Mouse (Mus musculus) cerebellum, adult 2 months (tissue): ENCODE measurements around the gene Cant1.

Experiments
- CTCF ChIP-seq: fragments of 200-500 bp; IDR thresholded peaks from 2 replicates; pipeline ENCODE4 v1.5.1; 2011; ENCODE audit warnings: low read depth, mild to moderate bottlenecking, control low read depth, low read length, moderate library complexity, borderline replicate concordance; ENCODE audit not compliant: insufficient read depth
- POLR2A ChIP-seq: fragments of 200-500 bp; IDR thresholded peaks from 2 replicates; pipeline ENCODE4 v1.6.1; 2011; ENCODE audit warnings: low read length, control low read depth, borderline replicate concordance; ENCODE audit not compliant: insufficient read depth

GRCm38 (mm10) chr11:118393991-118394390 lies 24.9 kb downstream of the Cant1 start:
- no peak for TF ChIP-seq CTCF
- no peak for TF ChIP-seq POLR2A
